Mouse (Mus musculus) cerebellum, adult 11-12 months (tissue): ENCODE results near the gene Hist1h3i.
"Not testable (repeated sequence)": the region's sequence is repeated elsewhere in the genome, so short reads cannot be mapped to it uniquely, and the experiment has no call there.

Source experiments
- DNase-seq: peaks from one replicate; pipeline ENCODE4 v3.0.0; 2022

Gene Hist1h3i

DNA sequence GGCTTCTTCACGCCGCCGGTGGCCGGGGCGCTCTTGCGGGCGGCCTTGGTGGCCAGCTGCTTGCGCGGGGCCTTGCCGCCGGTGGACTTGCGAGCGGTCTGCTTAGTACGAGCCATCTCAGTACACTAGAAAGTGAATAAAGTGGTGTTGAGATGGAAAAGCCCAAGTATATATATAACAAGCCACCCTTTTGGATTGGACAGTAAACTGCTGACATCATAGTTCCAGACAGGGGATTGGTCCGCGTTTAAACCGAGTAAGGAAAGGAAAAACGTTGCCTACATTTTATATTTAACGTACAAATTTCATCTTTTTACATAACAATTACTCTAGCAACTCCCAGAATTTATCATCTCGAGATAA lies at the start of gene Hist1h3i:
Gene Hist1h3i, minus strand, starts transcription at position 116 of the 363 bp plus-strand sequence.
- DNase-seq: peak; percentile 61

DNA sequence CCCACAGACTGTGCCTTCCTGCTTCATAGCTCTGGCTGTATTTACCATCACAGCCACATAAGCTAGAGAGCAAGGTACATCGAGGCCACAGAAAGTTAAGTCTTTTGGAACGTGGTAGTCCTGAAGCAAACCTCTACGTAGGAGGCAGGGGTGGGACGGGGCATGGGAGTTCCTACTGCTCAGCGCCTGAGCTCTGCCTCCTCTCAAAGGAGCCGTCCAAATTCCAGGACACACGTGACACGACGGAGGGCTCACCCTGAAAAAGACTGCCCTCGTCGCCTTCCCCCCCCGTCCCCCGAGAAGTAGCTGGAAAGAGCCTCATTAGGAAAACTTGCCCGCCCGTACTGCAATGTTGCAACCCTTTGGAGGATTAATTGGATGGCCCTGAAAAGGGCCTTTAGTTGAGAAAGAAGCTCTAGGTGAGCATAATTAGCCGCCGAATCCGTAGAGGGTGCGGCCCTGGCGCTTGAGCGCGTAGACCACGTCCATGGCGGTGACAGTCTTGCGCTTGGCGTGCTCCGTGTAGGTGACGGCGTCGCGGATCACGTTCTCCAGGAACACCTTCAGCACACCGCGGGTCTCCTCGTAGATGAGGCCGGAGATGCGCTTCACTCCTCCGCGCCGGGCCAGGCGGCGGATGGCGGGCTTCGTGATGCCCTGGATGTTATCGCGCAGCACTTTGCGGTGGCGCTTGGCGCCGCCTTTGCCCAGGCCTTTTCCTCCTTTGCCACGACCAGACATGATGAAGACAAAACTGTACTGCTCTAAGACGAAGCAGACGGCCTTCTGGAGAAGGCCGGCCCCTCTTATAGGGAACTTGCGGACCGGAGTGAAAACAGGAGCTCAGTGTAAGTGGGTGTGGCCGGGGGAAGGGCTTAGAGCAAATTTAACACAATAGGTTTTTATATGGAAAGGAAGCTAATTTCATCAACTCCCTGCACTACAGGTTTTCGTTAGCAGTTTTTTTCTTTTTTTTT lies 48.5 kb upstream of the Hist1h3i start, which contains the start of gene Hist1h4n:
Gene Hist1h4n, minus strand, starts transcription at position 779 of the 977 bp plus-strand sequence.
- DNase-seq: peak; percentile 24

DNA sequence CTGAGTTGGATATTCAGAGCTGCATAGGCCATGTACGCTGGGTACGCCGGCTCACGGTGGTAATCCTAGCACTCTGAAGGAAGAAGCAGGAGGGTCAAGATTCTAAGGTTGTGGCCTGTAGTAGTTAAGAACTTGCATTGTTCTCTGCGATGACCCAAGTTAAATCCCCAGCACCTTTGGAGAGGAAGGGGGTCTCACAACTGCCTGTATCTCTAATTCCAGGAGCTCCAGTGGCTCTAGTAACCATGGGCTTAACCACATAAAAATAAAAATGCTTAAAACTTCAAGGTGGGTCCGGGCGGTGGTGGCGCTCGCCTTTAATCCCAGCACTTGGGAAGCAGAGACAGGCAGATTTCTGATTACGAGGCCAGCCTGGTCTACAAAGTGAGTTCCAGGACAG lies 47.2 kb upstream of the Hist1h3i start:
- DNase-seq: no peak

DNA sequence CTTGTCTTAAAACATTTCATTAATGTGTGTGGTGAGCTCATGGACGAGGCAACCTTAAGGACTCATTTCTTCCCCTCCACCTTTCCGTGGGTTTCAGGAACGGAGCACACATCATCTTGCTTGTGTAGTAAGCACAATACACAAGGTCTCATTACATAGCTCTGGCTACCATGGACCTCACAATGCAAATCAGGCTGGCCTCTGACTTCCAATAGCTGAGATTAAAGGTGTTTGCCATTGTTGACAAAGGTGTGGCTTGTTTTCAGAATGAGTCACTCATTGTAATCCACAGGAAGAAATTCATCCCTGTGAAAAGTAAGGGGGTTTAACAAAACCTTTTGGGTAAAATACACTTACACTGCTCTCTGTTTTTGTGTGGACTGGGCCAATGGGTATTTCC lies 45.3 kb upstream of the Hist1h3i start:
- no peak for DNase-seq

DNA sequence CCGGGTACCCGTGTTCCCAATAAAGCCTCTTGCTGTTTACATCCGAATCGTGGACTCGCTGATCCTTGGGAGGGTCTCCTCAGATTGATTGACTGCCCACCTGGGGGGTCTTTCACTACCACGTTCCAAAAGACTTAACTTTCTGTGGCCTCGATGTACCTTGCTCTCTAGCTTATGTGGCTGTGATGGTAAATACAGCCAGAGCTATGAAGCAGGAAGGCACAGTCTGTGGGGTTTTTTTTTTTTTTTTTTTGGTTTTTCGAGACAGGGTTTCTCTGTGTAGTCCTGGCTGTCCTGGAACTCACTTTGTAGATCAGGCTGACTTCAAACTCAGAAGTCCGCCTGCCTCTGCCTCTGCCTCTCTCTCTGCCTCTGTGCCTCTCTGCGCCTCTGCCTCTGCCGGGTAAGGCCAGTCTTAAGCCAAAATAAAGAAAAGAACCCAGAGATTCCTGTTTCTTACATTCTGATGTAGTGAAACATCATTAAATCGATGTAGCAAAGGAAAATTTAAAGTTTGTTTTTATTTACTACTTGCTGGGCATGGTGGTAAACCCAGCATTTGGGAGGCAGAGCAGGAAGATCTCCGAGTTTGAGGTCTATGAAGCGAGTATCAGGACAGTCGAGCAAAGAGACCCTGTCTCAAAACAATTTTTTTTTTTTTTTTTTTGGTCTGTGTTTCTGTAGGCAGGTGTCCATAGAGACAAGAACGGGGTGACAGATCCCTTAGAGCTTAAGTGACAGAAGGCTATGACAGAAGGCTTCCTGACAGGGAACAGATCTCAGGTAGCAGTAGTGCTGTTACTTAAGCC lies 37.1 kb upstream of the Hist1h3i start:
- DNase-seq: not testable (repeated sequence)

DNA sequence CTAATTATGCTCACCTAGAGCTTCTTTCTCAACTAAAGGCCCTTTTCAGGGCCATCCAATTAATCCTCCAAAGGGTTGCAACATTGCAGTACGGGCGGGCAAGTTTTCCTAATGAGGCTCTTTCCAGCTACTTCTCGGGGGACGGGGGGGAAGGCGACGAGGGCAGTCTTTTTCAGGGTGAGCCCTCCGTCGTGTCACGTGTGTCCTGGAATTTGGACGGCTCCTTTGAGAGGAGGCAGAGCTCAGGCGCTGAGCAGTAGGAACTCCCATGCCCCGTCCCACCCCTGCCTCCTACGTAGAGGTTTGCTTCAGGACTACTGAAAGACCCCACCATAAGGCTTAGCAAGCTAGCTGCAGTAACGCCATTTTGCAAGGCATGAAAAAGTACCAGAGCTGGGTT lies 28.9 kb upstream of the Hist1h3i start:
- not testable (repeated sequence) for DNase-seq

DNA sequence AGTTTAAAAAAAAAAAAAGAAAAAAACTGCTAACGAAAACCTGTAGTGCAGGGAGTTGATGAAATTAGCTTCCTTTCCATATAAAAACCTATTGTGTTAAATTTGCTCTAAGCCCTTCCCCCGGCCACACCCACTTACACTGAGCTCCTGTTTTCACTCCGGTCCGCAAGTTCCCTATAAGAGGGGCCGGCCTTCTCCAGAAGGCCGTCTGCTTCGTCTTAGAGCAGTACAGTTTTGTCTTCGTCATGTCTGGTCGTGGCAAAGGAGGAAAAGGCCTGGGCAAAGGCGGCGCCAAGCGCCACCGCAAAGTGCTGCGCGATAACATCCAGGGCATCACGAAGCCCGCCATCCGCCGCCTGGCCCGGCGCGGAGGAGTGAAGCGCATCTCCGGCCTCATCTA lies 28.4 kb upstream of the Hist1h3i start, which contains the start of gene Hist1h4m:
Gene Hist1h4m, plus strand, starts transcription at position 208 of the 400 bp plus-strand sequence.
- peak; percentile 30 for DNase-seq

DNA sequence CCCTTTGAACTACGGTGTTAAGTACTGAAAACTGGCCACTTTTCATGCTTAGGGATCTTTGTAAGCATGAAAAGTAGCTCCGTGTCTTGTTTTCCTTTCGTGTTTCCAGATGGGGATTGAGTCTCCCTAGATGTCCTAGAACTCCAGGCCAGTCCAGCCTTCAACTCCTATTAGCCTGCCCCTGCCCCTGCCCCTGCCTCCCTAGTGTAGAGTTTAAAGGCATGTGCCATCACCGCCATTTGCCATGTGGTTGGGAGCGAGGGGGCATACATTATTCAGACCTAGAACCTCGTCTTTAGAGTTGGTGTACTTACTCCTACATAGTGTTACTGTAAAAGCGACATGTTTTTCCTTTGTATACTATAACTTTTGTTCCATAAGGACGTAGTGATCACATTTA lies 27.9 kb upstream of the Hist1h3i start:
- DNase-seq: not testable (repeated sequence)

DNA sequence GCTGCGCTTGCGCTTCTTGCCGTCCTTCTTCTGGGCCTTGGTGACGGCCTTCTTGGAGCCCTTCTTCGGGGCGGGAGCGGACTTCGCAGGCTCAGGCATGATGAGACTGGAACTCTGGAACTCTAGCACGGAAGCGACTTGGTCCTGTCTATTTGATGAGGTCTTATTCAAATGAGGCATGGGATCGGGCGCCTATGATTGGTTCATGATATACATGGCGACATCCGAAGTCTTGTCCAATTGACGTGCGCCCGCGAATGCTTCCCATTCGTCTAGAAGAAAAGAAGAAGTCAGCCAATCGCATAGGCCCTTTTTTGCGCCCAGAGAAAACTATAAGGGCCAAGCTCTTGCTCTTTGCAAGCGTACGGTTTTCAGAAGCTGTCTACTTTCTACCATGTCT lies 26.9 kb upstream of the Hist1h3i start, which contains the start of the genes Hist1h2bq and Hist1h2ao:
Gene Hist1h2bq, minus strand, starts transcription at position 125 of the 400 bp plus-strand sequence.
Gene Hist1h2ao, plus strand, starts transcription at position 393 of the 400 bp plus-strand sequence.
- DNase-seq: not testable (repeated sequence)

DNA sequence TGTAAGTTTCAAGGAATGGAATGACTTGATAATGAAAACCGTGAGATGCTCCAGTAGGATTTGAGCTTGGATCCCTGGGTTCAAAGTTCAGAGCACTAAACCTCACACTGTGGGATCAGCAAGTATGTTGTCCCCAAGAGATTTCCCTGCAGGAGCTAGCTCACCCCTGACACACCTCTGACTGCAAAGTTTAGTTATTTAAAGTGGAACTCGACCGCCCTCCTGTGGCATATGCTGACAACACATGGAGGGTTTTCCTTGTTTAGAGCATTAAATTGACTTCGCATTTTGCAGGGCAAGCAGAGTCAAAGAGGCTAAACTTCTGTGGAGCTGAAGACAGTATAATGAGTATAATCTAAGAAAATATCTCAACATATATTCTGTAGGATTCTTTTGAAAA lies 19.9 kb upstream of the Hist1h3i start:
- DNase-seq: not testable (repeated sequence)

DNA sequence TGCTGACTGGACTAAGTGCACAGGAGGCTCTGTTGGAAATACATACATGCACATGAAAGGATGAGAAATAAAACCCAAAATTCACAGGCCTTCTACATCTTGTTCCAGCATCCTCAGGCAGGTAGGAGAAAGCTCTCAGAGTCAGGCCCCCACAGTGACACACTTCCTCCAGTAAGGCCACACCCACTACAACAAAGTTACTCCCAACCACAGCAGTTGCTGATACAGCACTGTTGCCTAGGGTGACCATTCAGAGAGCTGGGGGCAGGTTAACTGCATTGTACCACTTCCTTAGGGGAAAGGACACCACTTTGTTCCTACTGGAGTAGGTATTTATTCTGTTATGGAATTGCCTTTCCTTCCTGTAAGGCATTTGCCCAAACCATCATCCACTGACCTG lies 14.0 kb upstream of the Hist1h3i start:
- not testable (repeated sequence) for DNase-seq

DNA sequence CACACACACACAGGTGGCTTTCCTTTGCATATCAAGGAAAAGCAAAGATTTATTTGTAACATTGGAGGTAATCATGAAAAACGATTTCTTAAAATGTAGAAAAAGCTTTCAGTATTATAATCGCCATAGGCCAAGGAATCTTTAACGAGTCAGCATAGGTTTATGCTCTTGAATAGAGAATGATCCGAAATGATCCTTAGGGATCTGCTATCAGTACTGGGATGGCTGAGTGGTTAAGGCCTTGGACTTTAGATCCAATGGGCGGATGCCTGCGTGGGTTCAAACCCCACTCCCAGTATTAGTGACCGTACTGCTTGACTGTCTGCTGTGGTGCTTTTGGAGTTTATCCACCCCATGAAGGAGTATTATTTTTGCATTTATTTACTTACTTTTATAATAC lies 12.4 kb upstream of the Hist1h3i start:
- no peak for DNase-seq

DNA sequence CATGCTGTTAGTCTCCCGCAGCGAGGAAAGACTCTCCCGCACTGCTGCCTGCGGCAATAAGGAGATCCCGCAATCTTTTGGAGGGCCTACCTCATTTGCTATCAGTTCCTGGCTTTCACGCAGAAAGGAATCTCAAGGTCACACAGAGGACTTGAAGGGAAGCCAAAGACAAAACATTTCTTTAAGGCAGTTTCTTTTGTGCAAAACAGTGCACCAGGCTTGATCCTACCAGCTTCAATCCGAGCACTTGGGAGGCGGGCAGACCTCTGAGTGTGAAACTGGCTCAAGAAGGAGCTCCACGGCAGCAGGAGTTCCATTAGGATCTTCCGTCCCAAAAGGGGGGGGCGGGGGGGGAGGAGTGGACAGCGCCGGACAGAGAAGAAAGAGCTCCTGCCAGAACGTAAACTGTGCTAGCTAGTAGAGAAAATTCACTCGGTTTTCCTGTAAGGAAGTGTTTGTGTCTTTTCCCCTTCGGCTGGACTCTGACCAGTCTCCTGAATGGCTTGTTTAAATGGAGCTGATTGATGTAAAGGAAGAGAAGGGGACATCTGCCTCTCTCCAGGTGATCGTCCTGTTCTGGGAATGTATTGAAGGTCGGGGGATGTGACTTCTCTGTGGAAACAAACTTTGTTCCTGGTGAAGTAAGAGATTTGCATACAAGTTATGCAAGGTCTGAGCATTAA lies 7.6 kb upstream of the Hist1h3i start:
- no peak for DNase-seq

DNA sequence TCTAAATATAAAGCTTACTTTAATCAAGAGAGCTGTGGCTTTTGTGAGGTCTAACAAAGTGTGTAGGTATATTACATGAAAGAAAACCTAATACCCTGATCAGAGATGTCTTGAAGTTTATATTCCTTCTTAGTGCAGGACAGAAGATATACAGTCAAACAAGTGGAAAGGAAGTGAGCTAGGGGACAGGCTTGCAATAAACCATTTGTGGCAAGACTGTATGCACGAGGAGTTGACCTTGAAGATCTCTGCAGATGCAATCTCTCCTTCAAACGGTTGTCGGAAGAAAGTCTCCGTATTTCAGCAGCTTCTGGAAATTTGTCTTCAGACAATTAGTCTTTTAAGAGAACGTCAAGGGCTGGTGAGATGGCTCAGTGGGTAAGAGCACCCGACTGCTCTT lies 6.8 kb upstream of the Hist1h3i start:
- no peak for DNase-seq

DNA sequence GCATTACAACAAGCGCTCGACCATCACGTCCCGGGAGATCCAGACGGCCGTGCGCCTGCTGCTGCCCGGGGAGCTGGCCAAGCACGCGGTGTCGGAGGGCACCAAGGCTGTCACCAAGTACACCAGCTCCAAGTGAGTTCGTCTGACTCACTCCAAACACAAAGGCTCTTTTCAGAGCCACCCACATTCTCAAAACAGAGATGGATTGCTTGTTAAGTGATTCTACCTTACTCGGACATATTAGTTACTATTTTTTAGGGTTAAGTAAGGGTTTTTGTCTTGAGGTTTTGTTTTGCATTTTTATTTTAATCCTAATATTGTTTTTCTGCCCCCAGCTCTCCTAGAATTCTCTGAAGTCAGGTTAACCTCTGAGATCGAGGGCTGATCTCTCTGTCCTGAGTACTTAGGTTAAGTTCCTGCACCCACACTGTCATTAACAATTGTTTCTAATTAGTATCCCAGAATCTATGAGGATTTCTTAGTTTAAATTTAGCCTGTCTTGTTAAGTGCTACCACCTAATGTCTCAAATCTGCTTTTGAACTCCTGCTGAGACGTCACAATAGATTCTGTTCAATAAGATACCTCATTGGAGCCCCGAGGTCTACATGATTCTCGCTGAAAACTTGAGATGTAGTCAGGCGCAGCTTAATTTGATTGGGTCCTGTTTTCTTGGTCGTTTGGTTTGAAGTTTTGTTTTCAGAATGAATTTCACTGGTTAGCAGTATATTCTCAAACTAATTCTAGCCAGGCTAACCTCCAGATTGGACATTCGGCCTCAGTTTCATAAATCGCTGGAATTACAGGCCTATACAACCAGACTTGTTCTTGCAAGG lies 4.8 kb upstream of the Hist1h3i start:
- DNase-seq: no peak

DNA sequence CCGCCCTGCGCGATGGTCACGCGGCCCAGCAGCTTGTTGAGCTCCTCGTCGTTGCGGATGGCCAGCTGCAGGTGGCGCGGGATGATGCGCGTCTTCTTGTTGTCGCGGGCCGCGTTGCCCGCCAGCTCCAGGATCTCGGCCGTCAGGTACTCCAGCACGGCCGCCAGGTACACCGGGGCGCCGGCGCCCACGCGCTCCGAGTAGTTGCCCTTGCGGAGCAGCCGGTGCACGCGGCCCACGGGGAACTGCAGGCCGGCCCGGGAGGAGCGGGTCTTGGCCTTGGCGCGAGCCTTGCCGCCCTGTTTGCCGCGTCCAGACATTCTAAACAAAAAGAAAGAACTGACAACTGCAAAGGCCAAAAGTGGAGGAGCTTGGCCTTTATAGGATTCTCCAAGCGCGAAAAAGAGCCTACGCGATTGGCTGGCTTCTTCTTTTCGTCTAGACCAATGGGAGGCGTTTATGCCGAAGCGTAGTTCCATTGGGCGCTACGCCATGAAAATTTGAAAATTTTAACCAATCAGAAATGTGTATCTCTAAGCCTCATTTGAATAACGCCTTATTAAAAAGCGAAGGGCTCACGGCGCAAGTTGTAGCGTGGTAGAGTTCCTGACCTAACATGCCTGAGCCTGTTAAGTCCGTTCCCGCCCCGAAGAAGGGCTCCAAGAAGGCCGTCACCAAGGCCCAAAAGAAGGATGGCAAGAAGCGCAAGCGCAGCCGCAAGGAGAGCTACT lies 3.9 kb upstream of the Hist1h3i start, which contains the start of the genes Hist1h2an and Hist1h2bp:
Gene Hist1h2an, minus strand, starts transcription at position 320 of the 731 bp plus-strand sequence.
Gene Hist1h2bp, plus strand, starts transcription at position 563 of the 731 bp plus-strand sequence.
- DNase-seq: peak; percentile 92

DNA sequence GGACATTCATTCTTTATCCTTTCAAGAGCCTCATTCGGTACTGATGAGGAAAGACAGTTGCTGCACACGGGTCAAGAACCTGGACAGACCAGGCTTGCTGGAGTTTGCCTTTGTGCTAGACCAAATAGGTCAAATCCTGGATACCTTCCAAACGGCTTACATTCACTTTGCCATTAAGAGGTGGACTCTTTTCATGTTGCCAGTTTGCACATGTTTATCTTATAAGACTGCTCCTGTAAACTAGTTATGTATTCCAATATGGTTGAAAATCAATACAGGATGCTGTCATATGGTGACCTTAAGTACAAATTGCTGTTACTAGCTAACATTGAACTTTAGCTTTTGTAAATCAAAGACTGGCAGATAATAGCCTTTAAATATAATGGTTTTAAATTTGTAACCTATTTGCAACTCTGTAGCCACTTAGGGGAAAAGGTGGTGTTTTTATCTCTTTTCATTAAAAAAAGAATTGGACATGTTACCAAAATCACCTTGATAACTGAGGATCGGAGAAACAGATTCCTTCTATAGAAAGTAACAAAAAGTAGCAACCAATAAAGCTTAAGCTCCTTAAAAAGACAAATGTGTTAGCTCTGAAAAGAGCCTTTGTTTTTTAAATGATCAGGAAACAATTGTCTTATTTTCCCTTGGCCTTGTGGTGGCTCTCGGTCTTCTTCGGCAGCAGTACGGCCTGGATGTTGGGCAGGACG lies 3.2 kb upstream of the Hist1h3i start:
- no peak for DNase-seq

DNA sequence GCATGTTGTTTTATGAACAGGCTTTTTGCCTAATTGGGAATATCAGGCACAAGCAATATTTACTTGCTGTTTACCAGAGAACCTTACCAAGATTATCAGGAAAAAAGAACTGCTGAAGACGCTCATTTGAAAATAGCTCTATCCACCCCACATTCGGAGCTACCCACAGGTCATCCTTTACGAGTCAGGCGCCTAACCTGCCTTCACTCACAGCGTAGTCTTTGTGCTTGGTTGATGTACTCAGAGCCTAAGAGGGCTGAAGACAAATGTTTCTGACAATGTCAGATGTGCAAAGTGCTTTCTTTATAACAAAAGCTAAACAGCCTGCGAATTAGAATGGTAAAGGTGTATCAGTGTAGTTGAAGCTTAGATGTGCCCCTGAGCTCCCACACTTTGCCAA lies 1.1 kb upstream of the Hist1h3i start:
- DNase-seq: no peak

DNA sequence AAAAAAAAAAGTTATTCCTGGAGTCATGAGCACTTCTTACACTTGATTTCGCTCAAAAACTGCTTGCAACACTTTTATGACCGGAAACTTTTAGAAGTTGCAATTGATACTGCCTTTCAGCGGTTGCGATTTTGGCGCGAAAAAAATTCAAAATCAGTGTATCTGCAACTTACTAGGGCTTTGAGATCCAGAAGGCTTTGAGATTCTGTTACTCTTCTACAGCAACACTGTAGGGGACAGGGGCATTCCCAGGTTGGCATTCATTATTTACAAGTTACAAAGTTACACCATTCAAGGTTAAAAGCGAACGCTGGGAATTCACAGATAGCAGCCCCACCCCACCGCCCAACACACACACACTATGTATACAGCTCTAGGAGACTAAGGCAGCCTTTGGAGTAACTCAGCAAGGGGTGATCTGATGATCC lies 578 bp upstream of the Hist1h3i start:
- peak; percentile 28 for DNase-seq
